Mouse (Mus musculus): ENCODE results near the gene Rasa3. TPM values are rescaled to one million over a fixed set of nuclear protein-coding genes. Genes with fewer than 3 reads are reported as not detected.
A peak's percentile ranks its signal among the peaks of the same experiment; 100 is the strongest.

Rasa3 gene
- polyA plus RNA-seq, 1 experiment from 2014 or later = 20.9 TPM

- no peak overlapping the region for H3K4me3 ChIP-seq (ENCODE audit: control insufficient read depth in 1 of 2, insufficient read depth in 1 of 2, low read depth in 1 of 2, low read length in 2 of 2)
- 0 out of 2 replicates have a peak overlapping the region, but pooled peaks have one; percentile 6 for H3K4me2 ChIP-seq (ENCODE audit: low read length)
- WGBS = 27% methylated on average over 7 of the region's 7 CpGs
- no peak overlapping the region for H3K9ac ChIP-seq (ENCODE audit: low read length)
- no peak for ATAC-seq (ENCODE audit: insufficient number of reproducible peaks, insufficient read depth, low FRiP score, low read depth)
- no peaks in the 10 kb centered on the region for H3K9me3 ChIP-seq (ENCODE audit: control insufficient read depth, low read length)
- no peaks in the 10 kb centered on the region for H3K27me3 ChIP-seq (ENCODE audit: control insufficient read depth, insufficient read depth, low read length)
- peaks cover 34 to 58% of the 10 kb centered on the region in 2 experiments for H3K4me1 ChIP-seq (ENCODE audit: control insufficient read depth in 2 of 2, insufficient read depth in 2 of 2, low read length in 2 of 2)
- no peaks in the 10 kb centered on the region for H3K36me3 ChIP-seq (ENCODE audit: control insufficient read depth, insufficient read depth, low read length)
- no peak overlapping the region for H3K27ac ChIP-seq (replicated peaks in 1 of 2; ENCODE audit: control insufficient read depth in 1 of 2, insufficient read depth in 1 of 2, low read depth in 2 of 2, low read length in 2 of 2)
Observed at GRCm38 (mm10) chr8:13521392-13521791, 156.0 kb downstream of the Rasa3 start.

GRCm38 (mm10) chr8:13520349-13520748, 157.1 kb downstream of the Rasa3 start:
- Histone ChIP-seq H3K9ac (ENCODE audit: low read length) (no peak overlapping the region), H3K9me3 (ENCODE audit: control insufficient read depth, low read length) (no peaks in the 10 kb centered on the region), H3K27ac (replicated peaks in 1 of 2; ENCODE audit: control insufficient read depth in 1 of 2, insufficient read depth in 1 of 2, low read depth in 2 of 2, low read length in 2 of 2) (no peak overlapping the region), H3K27me3 (ENCODE audit: control insufficient read depth, insufficient read depth, low read length) (no peaks in the 10 kb centered on the region), H3K4me1 (ENCODE audit: control insufficient read depth in 2 of 2, insufficient read depth in 2 of 2, low read length in 2 of 2) (peaks cover 41 to 68% of the 10 kb centered on the region in 2 experiments), H3K4me2 (ENCODE audit: low read length) (no peak overlapping the region), H3K36me3 (ENCODE audit: control insufficient read depth, insufficient read depth, low read length) (no peaks in the 10 kb centered on the region), H3K4me3 (ENCODE audit: control insufficient read depth in 1 of 2, insufficient read depth in 1 of 2, low read depth in 1 of 2, low read length in 2 of 2) (no peak overlapping the region)
- no peak for ATAC-seq (ENCODE audit: insufficient number of reproducible peaks, insufficient read depth, low FRiP score, low read depth)
- 67% methylated on average over 6 of the region's 6 CpGs for WGBS

- Histone ChIP-seq H3K4me1 (ENCODE audit: control insufficient read depth in 2 of 2, insufficient read depth in 2 of 2, low read length in 2 of 2) (peaks cover 40 to 70% of the 10 kb centered on the region in 2 experiments), H3K4me2 (ENCODE audit: low read length) (no peak overlapping the region), H3K27me3 (ENCODE audit: control insufficient read depth, insufficient read depth, low read length) (no peaks in the 10 kb centered on the region)
Observed at GRCm38 (mm10) chr8:13519503-13519902, 157.9 kb downstream of the Rasa3 start.

GRCm38 (mm10) chr8:13517284-13517781, 160.1 kb downstream of the Rasa3 start:
- no peak overlapping the region for H3K9ac ChIP-seq (ENCODE audit: low read length)
- H3K4me3 ChIP-seq (ENCODE audit: control insufficient read depth in 1 of 2, insufficient read depth in 1 of 2, low read depth in 1 of 2, low read length in 2 of 2) = no peak overlapping the region
- H3K27ac ChIP-seq (replicated peaks in 1 of 2; ENCODE audit: control insufficient read depth in 1 of 2, insufficient read depth in 1 of 2, low read depth in 2 of 2, low read length in 2 of 2) = peak overlapping the region in 1 of 2 experiments; percentile 15; a peak in 1 of 4 replicates
- H3K27me3 ChIP-seq (ENCODE audit: control insufficient read depth, insufficient read depth, low read length) = 0 out of 2 replicates have a peak, but pooled peaks cover 3% of the 10 kb centered on the region
- H3K9me3 ChIP-seq (ENCODE audit: control insufficient read depth, low read length) = no peaks in the 10 kb centered on the region
- H3K4me1 ChIP-seq (ENCODE audit: control insufficient read depth in 2 of 2, insufficient read depth in 2 of 2, low read length in 2 of 2) = peaks cover 34 to 59% of the 10 kb centered on the region in 2 experiments
- ATAC-seq (ENCODE audit: insufficient number of reproducible peaks, insufficient read depth, low FRiP score, low read depth) = no peak
- no peak overlapping the region for H3K4me2 ChIP-seq (ENCODE audit: low read length)
- WGBS = 64% methylated on average over 6 of the region's 6 CpGs
- H3K36me3 ChIP-seq (ENCODE audit: control insufficient read depth, insufficient read depth, low read length) = no peaks in the 10 kb centered on the region

More at GRCm38 (mm10) chr8:13519503-13519902, 157.9 kb downstream of the Rasa3 start:
- Histone ChIP-seq H3K4me3 (ENCODE audit: control insufficient read depth in 1 of 2, insufficient read depth in 1 of 2, low read depth in 1 of 2, low read length in 2 of 2) (no peak overlapping the region), H3K9me3 (ENCODE audit: control insufficient read depth, low read length) (no peaks in the 10 kb centered on the region), H3K9ac (ENCODE audit: low read length) (no peak overlapping the region), H3K36me3 (ENCODE audit: control insufficient read depth, insufficient read depth, low read length) (no peaks in the 10 kb centered on the region), H3K27ac (replicated peaks in 1 of 2; ENCODE audit: control insufficient read depth in 1 of 2, insufficient read depth in 1 of 2, low read depth in 2 of 2, low read length in 2 of 2) (no peak overlapping the region)
- WGBS = 37% methylated on average over 9 of the region's 9 CpGs
- no peak for ATAC-seq (ENCODE audit: insufficient number of reproducible peaks, insufficient read depth, low FRiP score, low read depth)

Other genes with a start within 250 kb of the Rasa3 start
- gene Tmem255b, start 242.4 kb downstream of the Rasa3 start, polyA plus RNA-seq (2014; fragmentation: Nextera tagmentation; extraction: Ambion mirVana) = 0.97 and 1.6 TPM in 2 replicates
- 123 and 151 TPM in 2 replicates for gene Gas6, start 183.1 kb downstream of the Rasa3 start, polyA plus RNA-seq (2014; fragmentation: Nextera tagmentation; extraction: Ambion mirVana)
- gene 1700029H14Rik, start 115.1 kb downstream of the Rasa3 start, polyA plus RNA-seq (2014; fragmentation: Nextera tagmentation; extraction: Ambion mirVana) = not detected in 2 replicates
- gene Cfap97d2, start 28.3 kb upstream of the Rasa3 start, polyA plus RNA-seq (2014; fragmentation: Nextera tagmentation; extraction: Ambion mirVana) = not detected in 2 replicates
- 110 and 125 TPM in 2 replicates for gene Cdc16, start 80.1 kb upstream of the Rasa3 start, polyA plus RNA-seq (2014; fragmentation: Nextera tagmentation; extraction: Ambion mirVana)
- 24.2 and 24.9 TPM in 2 replicates for gene Upf3a, start 108.0 kb upstream of the Rasa3 start, polyA plus RNA-seq (2014; fragmentation: Nextera tagmentation; extraction: Ambion mirVana)
- gene AF366264, start 160.8 kb upstream of the Rasa3 start, polyA plus RNA-seq (2014; fragmentation: Nextera tagmentation; extraction: Ambion mirVana) = not detected in 2 replicates
- 15.2 and 16.3 TPM in 2 replicates for gene Champ1, start 192.0 kb upstream of the Rasa3 start, polyA plus RNA-seq (2014; fragmentation: Nextera tagmentation; extraction: Ambion mirVana)
- 49.6 and 56.9 TPM in 2 replicates for gene Coprs, start 212.7 kb upstream of the Rasa3 start, polyA plus RNA-seq (2014; fragmentation: Nextera tagmentation; extraction: Ambion mirVana)